Mouse (Mus musculus) T-helper 1 cell (primary cell): ENCODE data around the gene Glt6d1.
"Not testable (repeated sequence)": the region's sequence is repeated elsewhere in the genome, so short reads cannot be mapped to it uniquely, and the experiment has no call there.

ENCODE experiments used
- in situ Hi-C: fragments of 300-600 bp; cut with MboI, MseI; formaldehyde crosslinking; loops from one replicate; pipeline ENCODE4 v1.15.1; 2025; ENCODE audit warnings: high pct_unique_total_duplicates

The Glt6d1 gene

GRCm38 (mm10) chr2:25815748-25816147, at the start of gene Glt6d1:
TSS of gene Glt6d1 (minus strand) at chr2:25815848.
- in situ Hi-C loops: not testable (repeated sequence)

- in situ Hi-C loops: no loop called here
Measured at GRCm38 (mm10) chr2:25865412-25865811, 49.8 kb upstream of the Glt6d1 start.

- in situ Hi-C loops: no loop called here
Measured at GRCm38 (mm10) chr2:25864230-25864629, 48.6 kb upstream of the Glt6d1 start.

- in situ Hi-C loops: no loop called here
Measured at GRCm38 (mm10) chr2:25863337-25864131, 47.9 kb upstream of the Glt6d1 start, which contains the start of gene Kcnt1. TSS of gene Kcnt1 (plus strand) at chr2:25863734.

- in situ Hi-C loops: no loop called here
Measured at GRCm38 (mm10) chr2:25862696-25863270, 47.1 kb upstream of the Glt6d1 start.

- in situ Hi-C loops: no loop called here
Measured at GRCm38 (mm10) chr2:25862038-25862437, 46.4 kb upstream of the Glt6d1 start.

- in situ Hi-C loops: no loop called here
Measured at GRCm38 (mm10) chr2:25859891-25860290, 44.2 kb upstream of the Glt6d1 start.

- in situ Hi-C loops: no loop called here
Measured at GRCm38 (mm10) chr2:25853998-25854397, 38.4 kb upstream of the Glt6d1 start.

GRCm38 (mm10) chr2:25852626-25853025, 37.0 kb upstream of the Glt6d1 start:
- in situ Hi-C loops: no loop called here

- in situ Hi-C loops: no loop called here
Measured at GRCm38 (mm10) chr2:25850330-25850729, 34.7 kb upstream of the Glt6d1 start.

- in situ Hi-C loops: no loop called here
Measured at GRCm38 (mm10) chr2:25847226-25847625, 31.6 kb upstream of the Glt6d1 start, which contains the start of gene Sohlh1. TSS of gene Sohlh1 (minus strand) at chr2:25847248.

GRCm38 (mm10) chr2:25846516-25846915, 30.9 kb upstream of the Glt6d1 start:
- in situ Hi-C loops: no loop called here

- in situ Hi-C loops: no loop called here
Measured at GRCm38 (mm10) chr2:25844097-25844496, 28.4 kb upstream of the Glt6d1 start.

- in situ Hi-C loops: no loop called here
Measured at GRCm38 (mm10) chr2:25842758-25843157, 27.1 kb upstream of the Glt6d1 start.

GRCm38 (mm10) chr2:25842161-25842560, 26.5 kb upstream of the Glt6d1 start:
- in situ Hi-C loops: no loop called here

- in situ Hi-C loops: no loop called here
Measured at GRCm38 (mm10) chr2:25836291-25836690, 20.6 kb upstream of the Glt6d1 start.

GRCm38 (mm10) chr2:25830786-25831185, 15.1 kb upstream of the Glt6d1 start:
- in situ Hi-C loops: no loop called here

- in situ Hi-C loops: loop anchor here (5.0 kb wide), 1 partner anchor 956 kb away; no protein-coding TSS in a partner anchor
Measured at GRCm38 (mm10) chr2:25828344-25828947, 12.8 kb upstream of the Glt6d1 start.

GRCm38 (mm10) chr2:25824751-25825150, 9.1 kb upstream of the Glt6d1 start:
- in situ Hi-C loops: loop anchor here (5.0 kb wide), 1 partner anchor 952 kb away; no protein-coding TSS in a partner anchor

- in situ Hi-C loops: no loop called here
Measured at GRCm38 (mm10) chr2:25822806-25823205, 7.2 kb upstream of the Glt6d1 start, which contains the start of gene Lcn9. TSS of gene Lcn9 (plus strand) at chr2:25823153.

- in situ Hi-C loops: no loop called here
Measured at GRCm38 (mm10) chr2:25813364-25813763, 2.3 kb downstream of the Glt6d1 start.

- in situ Hi-C loops: no loop called here
Measured at GRCm38 (mm10) chr2:25811711-25812110, 3.9 kb downstream of the Glt6d1 start.
